Comparison of ENCODE assay signal across 20 mouse cellular contexts in genomic region chr6:54320236-54320635, GRCm38 (mm10). TPM values are rescaled to one million over a fixed set of nuclear protein-coding genes. Genes with fewer than 3 reads are reported as not detected.
DNase-seq lines count a peak whose midpoint lies in the region; ATAC-seq lines count a peak whose summit lies in the region.
"Had no signal": no experiment of that assay in that cellular context is flagged by ENCODE, and none has a peak within 500 bp of the region (broad histone marks: within the 10 kb centered on the region; RNA-seq: fewer than 3 reads in every experiment).

No protein-coding gene starts in this region.

- H3K4me1 ChIP-seq in intestine, embryonic 15.5 days (replicated peaks): no peaks in the 10 kb centered on the region
- no peaks in the 10 kb centered on the region for H3K4me1 ChIP-seq in intestine, embryonic 16.5 days (ENCODE audit: control insufficient read depth, insufficient read depth, low read length)
- no peaks in the 10 kb centered on the region for H3K4me1 ChIP-seq in stomach, embryonic 16.5 days (ENCODE audit: control insufficient read depth, insufficient read depth, low read length)
- H3K4me1 ChIP-seq: embryonic facial prominence, embryonic 12.5 days; forebrain, embryonic 13.5 days; forebrain, embryonic 15.5 days had no signal

- H3K27me3 ChIP-seq in intestine, embryonic 15.5 days (replicated peaks): no peaks in the 10 kb centered on the region
- no peaks in the 10 kb centered on the region for H3K27me3 ChIP-seq in intestine, embryonic 16.5 days (replicated peaks; ENCODE audit: control insufficient read depth, insufficient read depth, low read length)
- 0 out of 2 replicates have a peak, but pooled peaks cover 2% of the 10 kb centered on the region for H3K27me3 ChIP-seq in stomach, embryonic 16.5 days (ENCODE audit: control insufficient read depth, insufficient read depth, low read length)

- no peak for DNase-seq in adrenal gland, postnatal 25 days
- no peak for DNase-seq in urinary bladder, postnatal 10 days (ENCODE audit: low spot score)
- no peak for DNase-seq in cerebellum, adult 9-11 months
- DNase-seq: adrenal gland, adult 8-10 months; adrenal gland, postnatal 14 days; cerebellum, adult 11 months; cerebellum, adult 18-20 months; cerebellum, adult 8-10 months; cerebellum, postnatal 10 days; cerebellum, postnatal 25 days; forebrain, postnatal 0 days had no signal

- no peaks in the 10 kb centered on the region for H3K36me3 ChIP-seq in intestine, embryonic 15.5 days
- H3K36me3 ChIP-seq in intestine, embryonic 16.5 days (ENCODE audit: control insufficient read depth, insufficient read depth, low read length): no peaks in the 10 kb centered on the region
- no peaks in the 10 kb centered on the region for H3K36me3 ChIP-seq in stomach, embryonic 16.5 days (ENCODE audit: control insufficient read depth, insufficient read depth, low read length)
- H3K36me3 ChIP-seq: embryonic facial prominence, embryonic 10.5 days; embryonic facial prominence, embryonic 12.5 days; forebrain, embryonic 15.5 days had no signal

- H3K9ac ChIP-seq in intestine, embryonic 15.5 days: no peak overlapping the region
- no peak overlapping the region for H3K9ac ChIP-seq in intestine, embryonic 16.5 days (ENCODE audit: low read depth, low read length)
- no peak overlapping the region for H3K9ac ChIP-seq in stomach, embryonic 16.5 days (ENCODE audit: low read length)
- H3K9ac ChIP-seq: embryonic facial prominence, embryonic 12.5 days; forebrain, embryonic 13.5 days; forebrain, embryonic 15.5 days; forebrain, postnatal 0 days had no signal

- no peak overlapping the region for H3K27ac ChIP-seq in intestine, embryonic 15.5 days
- peak overlapping the region; percentile 38; the same call in 1 of the 2 replicates for H3K27ac ChIP-seq in intestine, embryonic 16.5 days (ENCODE audit: low read length)
- peak overlapping the region; percentile 52; the same call in 1 of the 2 replicates for H3K27ac ChIP-seq in stomach, embryonic 16.5 days (ENCODE audit: low read length)
- H3K27ac ChIP-seq: embryonic facial prominence, embryonic 10.5 days; embryonic facial prominence, embryonic 12.5 days; forebrain, embryonic 13.5 days; forebrain, embryonic 15.5 days had no signal

- peak; percentile 47 for ATAC-seq in intestine, embryonic 15.5 days
- ATAC-seq in intestine, embryonic 16.5 days: peak; percentile 65; the same call in 1 of the 2 replicates
- 0 out of 2 replicates have a peak, but pooled peaks have one; percentile 40 for ATAC-seq in stomach, embryonic 16.5 days (ENCODE audit: insufficient read depth, low FRiP score)
- ATAC-seq: activated CD4-positive, CD25-positive, alpha-beta regulatory T cell, adult 4 months; forebrain, embryonic 13.5 days; forebrain, embryonic 15.5 days; forebrain, postnatal 0 days had no signal

- H3K9me3 ChIP-seq in intestine, embryonic 15.5 days: no peaks in the 10 kb centered on the region
- no peaks in the 10 kb centered on the region for H3K9me3 ChIP-seq in intestine, embryonic 16.5 days (ENCODE audit: control insufficient read depth, low read length)
- H3K9me3 ChIP-seq in stomach, embryonic 16.5 days (replicated peaks; ENCODE audit: control insufficient read depth, low read length): no peaks in the 10 kb centered on the region
- H3K9me3 ChIP-seq: embryonic facial prominence, embryonic 10.5 days; embryonic facial prominence, embryonic 12.5 days; forebrain, embryonic 13.5 days; forebrain, embryonic 15.5 days had no signal

- no peak overlapping the region for H3K4me2 ChIP-seq in intestine, embryonic 15.5 days (replicated peaks)
- no peak overlapping the region for H3K4me2 ChIP-seq in intestine, embryonic 16.5 days (ENCODE audit: low read depth, low read length)
- H3K4me2 ChIP-seq in stomach, embryonic 16.5 days (ENCODE audit: low read depth, low read length): no peak overlapping the region
- H3K4me2 ChIP-seq: embryonic facial prominence, embryonic 12.5 days; forebrain, embryonic 13.5 days; forebrain, embryonic 15.5 days had no signal

- H3K4me3 ChIP-seq in intestine, embryonic 15.5 days (replicated peaks): no peak overlapping the region
- no peak overlapping the region for H3K4me3 ChIP-seq in intestine, embryonic 16.5 days (ENCODE audit: low read length)
- H3K4me3 ChIP-seq in stomach, embryonic 16.5 days (replicated peaks; ENCODE audit: low read length): no peak overlapping the region
- H3K4me3 ChIP-seq: embryonic facial prominence, embryonic 10.5 days; embryonic facial prominence, embryonic 12.5 days; forebrain, embryonic 13.5 days; forebrain, embryonic 15.5 days had no signal

- 68% methylated on average over 1 of the region's 1 CpGs for WGBS in intestine, embryonic 15.5 days
- WGBS in intestine, embryonic 16.5 days: 69% methylated on average over 1 of the region's 1 CpGs
- 57% methylated on average over 1 of the region's 1 CpGs for WGBS in stomach, embryonic 16.5 days

RNA-seq across cellular contexts. Expression of gene Prr15, which starts 5.4 kb away (rescaled TPM):
- polyA plus RNA-seq in intestine, embryonic 15.5 days (2015; fragmentation: Nextera tagmentation; extraction: Ambion mirVana): 11.3 and 11.7 TPM in 2 replicates
- polyA plus RNA-seq in intestine, embryonic 16.5 days (2015; fragmentation: Nextera tagmentation; extraction: Ambion mirVana): 11.3 and 17.0 TPM in 2 replicates
- 8.7 and 8.8 TPM in 2 replicates for polyA plus RNA-seq in stomach, embryonic 16.5 days (2015; fragmentation: Nextera tagmentation; extraction: Ambion mirVana)
- 2.9 and 3.2 TPM in 2 replicates for total RNA-seq in adrenal gland, postnatal 25 days (2021)
- total RNA-seq: MEL had no signal
- polyA plus RNA-seq: activated CD4-positive, CD25-positive, alpha-beta regulatory T cell, adult 4 months had no signal
